Mouse (Mus musculus) Patski (cell line): ENCODE measurements around the gene Ano3. TPM values are rescaled to one million over a fixed set of nuclear protein-coding genes. Genes with fewer than 3 reads are reported as not detected.
"Not testable (repeated sequence)": the region's sequence is repeated elsewhere in the genome, so short reads cannot be mapped to it uniquely, and the experiment has no call there.

Experiments used
- ATAC-seq: fragments of 100-300 bp; one replicate; pipeline ENCODE4 v1.8.0; 2021
- CTCF ChIA-PET: fragments of 350-600 bp; sonication (Branson Sonifier 250); formaldehyde crosslinking; loops from one replicate; lab custom pipeline; 2022; ENCODE audit warnings: inconsistent platforms; lab: Charles Lee
- POLR2A ChIA-PET: fragments of 350-600 bp; sonication (Branson Sonifier 250); formaldehyde crosslinking; loops from one replicate; lab custom pipeline; 2022; ENCODE audit warnings: antibody characterized with exemption, inconsistent platforms; lab: Charles Lee
- DNase-seq: peaks from one replicate; pipeline ENCODE4 v3.0.0-alpha.2; 2011; ENCODE audit warnings: low read depth, low spot score
- H3K27me3 ChIP-seq: fragments of 371-371 bp; one replicate; pipeline ENCODE4 v1.5.1; 2021
- CTCF ChIP-seq: fragments of 100-300 bp; IDR thresholded peaks from one replicate; pipeline ENCODE4 v1.5.1; 2021
- in situ Hi-C: fragments of 300-500 bp; cut with MboI; formaldehyde crosslinking; loops from 3 replicates; pipeline ENCODE4 v1.11.1; 2018; ENCODE audit warnings: low pct_unique_long_range_greater_than_20kb, mixed read lengths
- polyA plus RNA-seq: library from polyadenylated mRNA; unstranded; gene quantifications from one replicate; pipeline ENCODE4 v1.2.3, GENCODE M21; 2021

The Ano3 gene
- polyA plus RNA-seq, result not detected

- DNase-seq, POLR2A ChIA-PET, CTCF ChIA-PET, ATAC-seq, in situ Hi-C loops: not testable (repeated sequence)
- peaks cover 31% of the 10 kb centered on the region for H3K27me3 ChIP-seq
These were observed at the start of gene Ano3 for GRCm38 (mm10) chr2:110950823-110951222. TSS of gene Ano3 (minus strand) at chr2:110950923.

DNA sequence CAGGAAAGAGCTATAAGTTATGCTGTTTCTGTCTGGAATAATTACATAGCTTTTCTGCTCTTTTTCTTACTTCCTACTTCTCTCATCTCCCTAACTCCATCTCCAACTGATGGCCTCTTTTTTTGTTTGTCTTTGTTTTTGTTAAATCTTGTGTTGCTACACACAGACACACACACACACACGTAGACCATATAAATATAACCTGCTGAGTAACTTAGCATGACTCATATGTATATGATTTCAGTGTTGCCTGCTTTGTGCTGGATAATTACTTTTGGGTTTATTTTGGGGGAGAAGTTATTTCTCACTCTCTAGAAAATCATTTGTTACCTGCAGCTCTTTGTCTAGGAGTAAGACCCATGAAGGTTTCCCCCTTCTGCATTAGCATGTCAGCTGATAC lies 39.3 kb upstream of the Ano3 start:
- POLR2A ChIA-PET, result no interaction called here
- peaks cover 14% of the 10 kb centered on the region for H3K27me3 ChIP-seq
- in situ Hi-C loops, result loop anchor here (25.0 kb wide), 2 partner anchors 1222 to 1497 kb away; partner anchors contain the start of genes Aven and Chrm5
- TF ChIP-seq CTCF, result no peak
- ATAC-seq (no peak), DNase-seq (no peak)
- CTCF ChIA-PET, result interaction anchor here (1.2 to 1.4 kb wide), 2 partner anchors 11 to 70 kb away, joined by 3 to 5 read pairs; no protein-coding TSS in a partner anchor

DNA sequence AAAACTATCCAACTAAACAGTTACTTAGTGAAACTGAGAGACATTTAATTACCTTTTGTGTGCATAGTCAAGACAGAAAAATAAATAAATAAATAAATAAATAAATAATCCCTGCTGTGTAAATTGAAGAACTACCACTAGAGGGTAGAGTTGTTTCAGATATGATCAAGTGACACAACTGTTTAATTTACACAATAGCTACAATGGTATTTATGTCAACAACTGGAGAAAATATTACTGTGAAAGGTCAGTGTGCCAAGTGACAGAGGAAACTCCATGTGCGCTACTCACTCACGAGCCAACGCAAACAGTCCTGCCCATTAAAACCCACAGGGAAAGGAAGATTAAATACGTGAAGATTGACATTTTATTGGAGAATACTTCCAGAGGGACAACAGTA lies 38.8 kb upstream of the Ano3 start:
- no peak for DNase-seq
- ChIA-PET CTCF (interaction anchor here (1.2 to 1.4 kb wide), 2 partner anchors 11 to 71 kb away, joined by 3 to 5 read pairs; no protein-coding TSS in a partner anchor), POLR2A (no interaction called here)
- peak; percentile 51 for TF ChIP-seq CTCF
- ATAC-seq, result no peak
- H3K27me3 ChIP-seq, result peaks cover 12% of the 10 kb centered on the region
- in situ Hi-C loops, result loop anchor here (10.0 to 25.0 kb wide), 4 partner anchors 315 to 1498 kb away; partner anchors contain the start of genes Aven and Chrm5

- ATAC-seq, result no peak
These were observed 35.1 kb upstream of the Ano3 start for GRCm38 (mm10) chr2:110985853-110986271.

DNA sequence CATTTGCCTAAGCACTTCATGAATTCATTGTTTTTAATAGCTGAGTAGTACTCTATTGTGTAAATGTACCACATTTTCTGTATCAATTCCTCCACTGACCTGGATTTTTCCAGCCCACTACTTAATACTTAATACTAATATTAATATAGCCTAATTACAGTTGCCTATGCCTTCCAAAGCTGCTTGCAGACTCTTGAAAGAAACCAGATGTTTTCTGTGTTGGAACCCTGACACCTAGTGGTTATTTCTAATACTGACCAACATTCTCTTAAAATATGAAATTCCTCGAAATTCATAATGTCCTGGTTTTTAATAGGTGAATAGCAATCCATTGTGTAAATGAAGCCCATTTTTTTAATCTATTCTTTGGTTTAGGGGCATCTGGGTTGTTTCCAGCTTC lies 31.0 kb upstream of the Ano3 start:
- no peak for DNase-seq
- POLR2A ChIA-PET, result no interaction called here
- CTCF ChIA-PET, result interaction anchor here (0.8 to 1.6 kb wide), 6 partner anchors 10 to 1086 kb away, joined by 3 to 6 read pairs (median 3); no protein-coding TSS in a partner anchor
- no peak for ATAC-seq
- TF ChIP-seq CTCF, result peak; percentile 47
- in situ Hi-C loops, result loop anchor here (5.0 to 25.0 kb wide), 5 partner anchors 307 to 1506 kb away; partner anchors contain the start of genes Aven and Chrm5
- H3K27me3 ChIP-seq, result no peaks in the 10 kb centered on the region

More at GRCm38 (mm10) chr2:110985853-110986271, 35.1 kb upstream of the Ano3 start:
- peaks cover 4% of the 10 kb centered on the region for H3K27me3 ChIP-seq
- CTCF ChIA-PET, result no interaction called here
- POLR2A ChIA-PET, result no interaction called here
- in situ Hi-C loops, result loop anchor here (10.0 to 25.0 kb wide), 4 partner anchors 311 to 1501 kb away; partner anchors contain the start of genes Aven and Chrm5
- TF ChIP-seq CTCF, result no peak
- DNase-seq, result no peak

DNA sequence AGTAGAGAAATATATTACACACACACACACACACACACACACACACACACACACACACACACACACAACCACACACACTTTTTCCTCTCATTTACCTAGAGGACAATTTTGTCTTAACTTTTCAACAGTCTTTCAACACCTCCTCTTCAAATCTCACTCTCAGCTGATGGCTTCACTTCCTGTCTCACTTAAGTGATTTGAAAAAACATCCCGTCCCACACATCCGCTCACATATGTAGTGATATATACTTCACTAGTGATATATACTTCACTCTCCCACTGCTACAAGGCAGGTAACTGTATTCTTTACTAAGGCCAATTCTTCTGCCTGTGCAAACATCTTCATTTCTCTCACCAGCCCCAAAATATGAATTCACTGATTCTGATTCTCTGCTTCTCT lies 28.9 kb upstream of the Ano3 start:
- DNase-seq, result no peak
- POLR2A ChIA-PET, result no interaction called here
- no peak for ATAC-seq
- in situ Hi-C loops, result loop anchor here (5.0 to 25.0 kb wide), 5 partner anchors 305 to 1508 kb away; partner anchors contain the start of genes Aven and Chrm5
- TF ChIP-seq CTCF, result no peak
- H3K27me3 ChIP-seq, result no peaks in the 10 kb centered on the region
- CTCF ChIA-PET, result interaction anchor here (1.3 to 1.5 kb wide), 2 partner anchors 10 to 1075 kb away, joined by 3 to 5 read pairs; no protein-coding TSS in a partner anchor

GRCm38 (mm10) chr2:110976871-110977270 lies 26.1 kb upstream of the Ano3 start:
- in situ Hi-C loops, result loop anchor here (25.0 kb wide), 2 partner anchors 1235 to 1510 kb away; partner anchors contain the start of genes Aven and Chrm5
- ATAC-seq, result no peak
- ChIA-PET CTCF (no interaction called here), POLR2A (no interaction called here)
- no peak for TF ChIP-seq CTCF
- H3K27me3 ChIP-seq, result no peaks in the 10 kb centered on the region
- DNase-seq, result no peak

DNA sequence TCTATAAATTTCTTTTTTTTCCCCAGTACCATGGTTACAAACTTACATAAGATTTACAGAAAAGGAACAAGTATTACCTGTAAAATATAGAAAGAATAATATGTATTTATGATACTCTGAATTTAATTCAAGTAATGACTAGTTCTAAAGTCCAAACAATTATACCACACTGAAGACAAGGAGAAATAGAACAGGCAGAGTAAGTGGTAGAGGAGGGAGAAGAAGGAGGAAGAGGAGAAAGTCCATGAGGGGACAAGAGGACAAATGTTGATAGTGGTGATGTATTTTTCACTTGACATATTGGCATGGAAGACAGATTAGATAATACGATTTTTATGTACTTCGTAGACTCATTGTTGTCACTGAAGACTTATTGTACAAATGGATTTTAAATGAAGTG lies 19.4 kb upstream of the Ano3 start:
- no peak for TF ChIP-seq CTCF
- in situ Hi-C loops, result no loop called here
- CTCF ChIA-PET, result no interaction called here

GRCm38 (mm10) chr2:110965398-110965797 lies 14.7 kb upstream of the Ano3 start:
- in situ Hi-C loops, result no loop called here
- ChIA-PET CTCF (no interaction called here), POLR2A (no interaction called here)
- ATAC-seq, result no peak
- peaks cover 7% of the 10 kb centered on the region for H3K27me3 ChIP-seq
- no peak for TF ChIP-seq CTCF
- no peak for DNase-seq

More for the DNA sequence above, 19.4 kb upstream of the Ano3 start:
- DNase-seq, result no peak
- no peak for ATAC-seq
- POLR2A ChIA-PET, result interaction anchor here (0.7 kb wide), 1 partner anchor 920 kb away, joined by 4 read pairs; no protein-coding TSS in a partner anchor
- H3K27me3 ChIP-seq, result peaks cover 7% of the 10 kb centered on the region

DNA sequence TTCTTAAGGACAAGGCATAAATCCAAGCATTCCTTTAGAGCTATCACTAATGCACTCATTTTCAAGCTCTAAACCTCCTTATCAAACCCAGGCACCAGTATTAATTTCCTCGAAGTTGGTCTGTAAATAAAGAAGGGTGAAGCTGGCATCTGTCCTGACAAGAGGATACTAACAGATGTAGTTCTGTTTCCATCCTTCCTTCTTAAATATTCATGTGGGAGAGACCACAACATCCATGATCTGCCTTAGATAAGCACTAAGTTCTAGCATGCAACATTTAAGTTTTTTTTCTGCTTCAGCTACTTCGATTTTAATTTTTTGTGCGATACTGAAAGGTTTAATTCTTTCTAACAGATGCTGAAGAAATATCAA lies 305 bp downstream of the Ano3 start:
- no peak for DNase-seq
- ChIA-PET POLR2A (no interaction called here), CTCF (no interaction called here)
- in situ Hi-C loops, result no loop called here
- ATAC-seq, result no peak
- no peak for TF ChIP-seq CTCF
- H3K27me3 ChIP-seq, result peaks cover 34% of the 10 kb centered on the region

DNA sequence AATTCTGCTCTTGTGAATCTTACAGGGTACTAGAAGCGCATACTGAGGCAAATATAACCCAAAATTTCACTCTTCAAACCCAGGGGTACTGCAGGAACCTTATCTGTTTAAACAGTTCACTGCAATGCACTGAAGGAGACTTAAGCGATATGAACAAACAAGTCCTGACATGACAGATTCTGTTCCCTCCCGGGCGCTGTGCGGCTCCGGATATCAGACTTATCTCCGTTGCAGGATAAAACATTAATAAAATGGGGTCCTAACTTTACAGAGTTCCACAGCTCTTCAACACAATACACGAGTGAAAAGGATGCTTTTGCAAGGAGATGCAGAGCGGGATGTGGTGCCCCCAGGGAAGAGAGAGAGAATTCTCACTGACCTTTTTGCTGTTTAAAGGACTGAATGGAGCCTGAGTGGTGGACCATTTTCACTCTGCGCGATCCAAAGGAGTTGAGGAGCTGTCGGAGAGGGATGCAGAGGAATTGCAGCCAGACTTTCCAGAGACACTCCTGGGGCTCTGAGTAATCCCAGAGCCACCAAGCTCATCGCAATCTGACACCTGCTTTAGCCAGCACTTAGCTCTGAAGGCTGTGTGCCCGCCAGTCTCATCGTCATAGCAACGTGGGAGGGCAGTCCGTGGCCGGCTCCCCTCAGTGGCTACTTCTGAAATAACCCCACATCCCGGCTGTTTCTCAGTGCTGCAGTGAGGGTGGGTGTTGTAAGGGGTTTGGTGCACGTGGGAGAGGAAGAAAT lies 868 bp downstream of the Ano3 start:
- ChIA-PET CTCF (no interaction called here), POLR2A (no interaction called here)
- H3K27me3 ChIP-seq, result peaks cover 34% of the 10 kb centered on the region
- in situ Hi-C loops, result no loop called here
- DNase-seq (no peak), ATAC-seq (no peak)
- TF ChIP-seq CTCF, result no peak
